Mouse (Mus musculus) layer of hippocampus, adult 2 months (tissue): Measurements from ENCODE around the gene Gfod2. TPM values are rescaled to one million over a fixed set of nuclear protein-coding genes. Genes with fewer than 3 reads are reported as not detected.

Experiments used
- DNase-seq, 2 experiments: peaks; one replicate each; pipeline ENCODE4 v3.0.0; 2022; ENCODE audit warnings: low spot score in 2 of 2
- H3K27ac ChIP-seq: fragments of 200-600 bp; 2 replicates; pipeline ENCODE4 v1.8.1; 2022
- H3K4me3 ChIP-seq: fragments of 200-600 bp; 2 replicates; pipeline ENCODE4 v1.8.1; 2022; ENCODE audit warnings: mild to moderate bottlenecking
- CTCF ChIP-seq: fragments of 200-600 bp; conservative IDR thresholded peaks from 2 replicates; pipeline ENCODE4 v1.8.1; 2022; ENCODE audit warnings: antibody characterized with exemption, mild to moderate bottlenecking, moderate library complexity
- long read RNA-seq, 2 experiments: library from polyadenylated mRNA; stranded (forward); transcript quantifications; one replicate each; pipeline ENCODE4 v2.0.0; 2021; ENCODE audit warnings: borderline mapping rate in 2 of 2
- total RNA-seq, 2 experiments: library from RNA; stranded (reverse); gene quantifications; 2 replicates each; pipeline ENCODE4 v1.2.3; 2021

The Gfod2 gene
- 10 to 100 TPM; 18.2 to 22.8 TPM for total RNA-seq
- long read RNA-seq, experiment 1, full-length matches to known transcripts = 14 of 22 reads
- long read RNA-seq, experiment 1, partial matches to known transcripts = 1 of 22 reads
- long read RNA-seq, experiment 1, other reads (novel, unspliced or antisense) = 7 of 22 reads
- long read RNA-seq, experiment 2, full-length matches to known transcripts = 18 of 29 reads
- long read RNA-seq, experiment 2, partial matches to known transcripts = 0 of 29 reads
- long read RNA-seq, experiment 2, other reads (novel, unspliced or antisense) = 11 of 29 reads

GRCm38 (mm10) chr8:105758277-105759108 lies at the start of gene Gfod2:
Gene Gfod2, minus strand, starts transcription at chr8:105758664.
- Histone ChIP-seq H3K4me3 (peak within 1 kb of the TSS; percentile 90), H3K27ac (peak within 1 kb of the TSS; percentile 78)
- TF ChIP-seq CTCF = no peak
- peak; percentile 98 to 99 for DNase-seq

DNA sequence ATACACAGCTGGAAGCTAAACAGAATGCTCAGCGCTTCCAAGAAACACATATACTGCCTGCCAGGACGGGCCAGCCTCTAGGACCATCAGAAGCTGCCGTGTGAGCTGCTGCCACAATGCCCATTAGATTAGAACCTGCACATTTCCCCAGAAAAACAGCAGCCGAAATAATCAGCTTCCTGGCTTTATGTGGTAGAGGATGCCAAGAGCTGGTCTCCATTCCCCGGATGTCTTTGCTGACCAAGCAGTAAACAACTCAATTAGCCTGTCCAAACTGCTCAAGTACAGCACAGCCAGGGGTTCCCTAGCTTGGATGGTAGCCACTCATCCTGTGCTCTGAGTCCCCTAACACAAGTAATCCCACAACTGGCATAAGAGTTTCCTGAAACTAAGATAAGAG lies 49.3 kb upstream of the Gfod2 start:
- Histone ChIP-seq H3K4me3 (no peak overlapping the region), H3K27ac (peak overlapping the region; percentile 5; the same call in 1 of the 2 replicates)
- no peak for TF ChIP-seq CTCF
- DNase-seq = no peak

GRCm38 (mm10) chr8:105805964-105806363 lies 47.5 kb upstream of the Gfod2 start:
- Histone ChIP-seq H3K4me3 (no peak overlapping the region), H3K27ac (0 out of 2 replicates have a peak overlapping the region, but pooled peaks have one; percentile 53)
- no peak for TF ChIP-seq CTCF
- no peak for DNase-seq

GRCm38 (mm10) chr8:105805346-105805745 lies 46.9 kb upstream of the Gfod2 start:
- peak overlapping the region; percentile 19; the same call in 1 of the 2 replicates for H3K27ac ChIP-seq
- TF ChIP-seq CTCF = no peak
- H3K4me3 ChIP-seq = no peak overlapping the region
- DNase-seq = no peak

- DNase-seq = no peak
- Histone ChIP-seq H3K4me3 (no peak overlapping the region), H3K27ac (no peak overlapping the region)
- TF ChIP-seq CTCF = no peak
Observed at GRCm38 (mm10) chr8:105804797-105805196, 46.3 kb upstream of the Gfod2 start.

GRCm38 (mm10) chr8:105801153-105801904 lies 42.9 kb upstream of the Gfod2 start:
- Histone ChIP-seq H3K27ac (no peak overlapping the region), H3K4me3 (no peak overlapping the region)
- DNase-seq = no peak
- TF ChIP-seq CTCF = no peak

- Histone ChIP-seq H3K4me3 (no peak overlapping the region), H3K27ac (no peak overlapping the region)
- peak; percentile 41 to 44 for DNase-seq
- TF ChIP-seq CTCF = no peak
Observed at GRCm38 (mm10) chr8:105799091-105799812, 40.8 kb upstream of the Gfod2 start.

- Histone ChIP-seq H3K27ac (no peak overlapping the region), H3K4me3 (no peak overlapping the region)
- DNase-seq = no peak
- no peak for TF ChIP-seq CTCF
Observed at GRCm38 (mm10) chr8:105798408-105798807, 39.9 kb upstream of the Gfod2 start.

- no peak for TF ChIP-seq CTCF
- Histone ChIP-seq H3K27ac (no peak overlapping the region), H3K4me3 (no peak overlapping the region)
- DNase-seq = no peak
Observed at GRCm38 (mm10) chr8:105795785-105796184, 37.3 kb upstream of the Gfod2 start.

- TF ChIP-seq CTCF = no peak
- no peak for DNase-seq
- Histone ChIP-seq H3K27ac (no peak overlapping the region), H3K4me3 (no peak overlapping the region)
Observed at GRCm38 (mm10) chr8:105794009-105794598, 35.6 kb upstream of the Gfod2 start.

- no peak for DNase-seq
- Histone ChIP-seq H3K4me3 (no peak overlapping the region), H3K27ac (peak overlapping the region; percentile 50; the same call in 1 of the 2 replicates)
- no peak for TF ChIP-seq CTCF
Observed at GRCm38 (mm10) chr8:105793331-105793730, 34.9 kb upstream of the Gfod2 start.

GRCm38 (mm10) chr8:105789626-105790025 lies 31.2 kb upstream of the Gfod2 start:
- DNase-seq = no peak
- no peak for TF ChIP-seq CTCF
- Histone ChIP-seq H3K27ac (no peak overlapping the region), H3K4me3 (no peak overlapping the region)
